9 mouse cellular contexts compared by ENCODE assay signal in the genomic region with DNA sequence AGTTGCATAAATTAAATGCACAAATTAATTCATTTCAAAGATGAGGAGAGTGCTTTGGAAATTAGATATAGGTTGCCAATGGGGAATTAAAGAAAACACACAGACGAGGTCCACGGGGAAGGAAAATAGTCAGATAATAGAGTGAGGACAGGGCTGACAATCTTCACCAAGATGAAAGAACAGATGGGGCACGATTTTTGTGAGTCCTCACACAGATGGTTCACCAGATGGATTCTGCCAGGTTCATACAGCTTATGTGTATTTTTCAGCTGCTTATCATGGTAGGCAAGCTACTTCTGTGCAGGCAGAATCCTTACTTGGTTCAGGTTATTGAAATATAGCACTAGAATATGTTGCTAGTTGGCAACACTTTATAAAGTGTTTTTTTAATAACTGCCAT.
DNase-seq lines count a peak whose midpoint lies in the region; ATAC-seq and TF ChIP-seq lines count a peak whose summit lies in the region.
"Had no signal": no experiment of that assay in that cellular context is flagged by ENCODE, and none has a peak within 500 bp of the region (broad histone marks: within the 10 kb centered on the region; RNA-seq: fewer than 3 reads in every experiment).

No protein-coding gene starts in this region.

- no peaks in the 10 kb centered on the region for H3K36me3 ChIP-seq in forebrain, embryonic 15.5 days
- no peaks in the 10 kb centered on the region for H3K36me3 ChIP-seq in midbrain, postnatal 0 days (ENCODE audit: insufficient read depth, low read length)

- no peaks in the 10 kb centered on the region for H3K9me3 ChIP-seq in forebrain, embryonic 15.5 days
- no peaks in the 10 kb centered on the region for H3K9me3 ChIP-seq in midbrain, postnatal 0 days (ENCODE audit: low read length)

- ATAC-seq in cerebellum, adult (ENCODE audit: insufficient number of reproducible peaks, low FRiP score, low TSS enrichment), result no peak
- peak; percentile 95 for ATAC-seq in forebrain, embryonic 15.5 days (replicated peaks)
- ATAC-seq in midbrain, postnatal 0 days (ENCODE audit: low FRiP score), result no peak
- no peak for ATAC-seq in granulocyte monocyte progenitor cell, adult 5-6 weeks (replicated peaks; ENCODE audit: poor library complexity, severe bottlenecking)

- H3K27ac ChIP-seq in forebrain, embryonic 15.5 days (replicated peaks), result no peak overlapping the region
- H3K27ac ChIP-seq in midbrain, postnatal 0 days (ENCODE audit: low read depth, low read length), result no peak overlapping the region

- no peaks in the 10 kb centered on the region for H3K4me1 ChIP-seq in forebrain, embryonic 15.5 days
- H3K4me1 ChIP-seq in midbrain, postnatal 0 days (ENCODE audit: insufficient read depth, low read length), result no peaks in the 10 kb centered on the region

- no peaks in the 10 kb centered on the region for H3K27me3 ChIP-seq in forebrain, embryonic 15.5 days
- H3K27me3 ChIP-seq in midbrain, postnatal 0 days (ENCODE audit: insufficient read depth, low read length), result no peaks in the 10 kb centered on the region

- H3K4me2 ChIP-seq in forebrain, embryonic 15.5 days (replicated peaks), result no peak overlapping the region
- H3K4me2 ChIP-seq in midbrain, postnatal 0 days (ENCODE audit: low read depth, low read length, poor library complexity, severe bottlenecking), result no peak overlapping the region

- WGBS in forebrain, embryonic 15.5 days, result 36% methylated on average over 3 of the region's 3 CpGs
- WGBS in midbrain, postnatal 0 days, result 36% methylated on average over 3 of the region's 3 CpGs

- DNase-seq in cerebellum, adult 11 months, result peak; percentile 6
- peak; percentile 63 for DNase-seq in layer of hippocampus, adult 9-10 months (ENCODE audit: low spot score)
- peak; percentile 80 for DNase-seq in midbrain, postnatal 0 days (ENCODE audit: low spot score)
- no peak for DNase-seq in lung, postnatal 25 days (ENCODE audit: low spot score)
- DNase-seq in Muller cell, postnatal 12 days (ENCODE audit: inconsistent ontology term), result no peak
- DNase-seq: gastrocnemius, postnatal 25 days had no signal

- H3K4me3 ChIP-seq in forebrain, embryonic 15.5 days, result no peak overlapping the region
- no peak overlapping the region for H3K4me3 ChIP-seq in midbrain, postnatal 0 days (ENCODE audit: low read depth, low read length)

- H3K9ac ChIP-seq in forebrain, embryonic 15.5 days (replicated peaks), result no peak overlapping the region
- no peak overlapping the region for H3K9ac ChIP-seq in midbrain, postnatal 0 days (replicated peaks; ENCODE audit: low read length, poor library complexity, severe bottlenecking)

- no peak for TF ChIP-seq CTCF in midbrain, postnatal 0 days (IDR thresholded peaks at IDR 0.05)

Comparison
In these comparisons a context has a peak if more than half of its experiments do, and no peak if none do; other contexts are left out.
1. DNase-seq: peak in cerebellum, adult 11 months (single experiment), layer of hippocampus, adult 9-10 months (single experiment) and midbrain, postnatal 0 days (single experiment); none in lung, postnatal 25 days (single experiment) and Muller cell, postnatal 12 days (single experiment).